Mouse (Mus musculus) embryonic facial prominence, embryonic 15.5 days (tissue): ENCODE results near the gene Zfp853. TPM values are rescaled to one million over a fixed set of nuclear protein-coding genes. Genes with fewer than 3 reads are reported as not detected.

ENCODE experiments used
- ATAC-seq: fragments of 200-750 bp; cut with Nextera tagmentation; 2 replicates; pipeline ENCODE4 v1.8.0; 2017; ENCODE audit warnings: low read depth, moderate TSS enrichment; ENCODE audit not compliant: insufficient number of reproducible peaks, low FRiP score, low TSS enrichment
- H3K27ac ChIP-seq: fragments of 300-500 bp; sonication (generic); replicated peaks from 2 replicates; pipeline ENCODE4 v1.5.1; 2015; ENCODE audit warnings: mild to moderate bottlenecking, inconsistent platforms
- H3K27me3 ChIP-seq: fragments of 300-500 bp; sonication (generic); 2 replicates; pipeline ENCODE4 v1.6.1; 2015; ENCODE audit warnings: inconsistent platforms
- H3K36me3 ChIP-seq: fragments of 300-500 bp; sonication (generic); 2 replicates; pipeline ENCODE4 v1.6.1; 2015; ENCODE audit warnings: mild to moderate bottlenecking, inconsistent platforms
- H3K4me1 ChIP-seq: fragments of 300-500 bp; sonication (generic); 2 replicates; pipeline ENCODE4 v1.6.1; 2015; ENCODE audit warnings: inconsistent platforms
- H3K4me2 ChIP-seq: fragments of 300-500 bp; sonication (generic); replicated peaks from 2 replicates; pipeline ENCODE4 v1.6.1; 2015; ENCODE audit warnings: mild to moderate bottlenecking, inconsistent platforms
- H3K4me3 ChIP-seq: fragments of 300-500 bp; sonication (generic); replicated peaks from 2 replicates; pipeline ENCODE4 v1.5.1; 2015; ENCODE audit warnings: mild to moderate bottlenecking, inconsistent platforms
- H3K9ac ChIP-seq: fragments of 300-500 bp; sonication (generic); 2 replicates; pipeline ENCODE4 v1.6.1; 2015; ENCODE audit warnings: inconsistent platforms
- H3K9me3 ChIP-seq: fragments of 300-500 bp; sonication (generic); replicated peaks from 2 replicates; pipeline ENCODE4 v1.6.1; 2016; ENCODE audit warnings: inconsistent platforms
- WGBS: fragments of 180-500 bp; shearing (Covaris S2); methylation state at CpG from one replicate; pipeline ENCODE4 v1.1.7; 2015; 5-methylcytosine and 5-hydroxymethylcytosine counted together
- polyA plus RNA-seq: library from polyadenylated mRNA; unstranded; fragments of >200 nt; fragmentation: Nextera tagmentation; extraction: Ambion mirVana; gene quantifications from 2 replicates; pipeline ENCODE4 v1.2.1, GENCODE M21; 2015

The Zfp853 gene
- polyA plus RNA-seq: 0.29 and 0.32 TPM in 2 replicates

DNA sequence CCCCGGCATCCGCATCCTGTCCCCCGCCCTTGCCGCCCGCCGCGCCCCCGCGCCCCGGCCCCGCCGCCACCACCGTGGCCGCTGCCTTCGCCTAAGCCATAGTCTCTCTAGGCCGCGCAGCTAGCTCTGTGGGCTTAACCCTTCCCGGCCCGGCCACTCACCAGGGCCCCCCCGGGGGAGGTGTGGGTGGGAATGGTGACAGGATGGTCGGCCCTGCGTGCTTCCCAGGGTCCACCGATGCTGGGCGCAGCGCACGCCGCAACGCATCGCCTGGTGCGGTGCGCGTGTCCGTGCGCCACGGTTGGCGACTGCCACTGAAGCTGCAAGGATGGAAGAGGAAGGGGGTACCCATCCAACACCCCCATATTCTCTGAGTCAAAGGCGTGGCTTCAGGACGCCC lies at the start of gene Zfp853:
Gene Zfp853, minus strand, starts transcription at position 220 of the 400 bp plus-strand sequence.
- Histone ChIP-seq H3K4me3 (peak within 1 kb of the TSS; percentile 55), H3K9ac (peak within 1 kb of the TSS; percentile 29), H3K27me3 (peaks cover 63% of the 10 kb centered on the region), H3K36me3 (no peaks in the 10 kb centered on the region), H3K4me1 (peaks cover 24% of the 10 kb centered on the region), H3K9me3 (no peaks in the 10 kb centered on the region), H3K27ac (no peak within 1 kb of the TSS), H3K4me2 (peak within 1 kb of the TSS; percentile 82)
- under 1% methylated on average over 37 of the region's 38 CpGs for WGBS
- peak; percentile 15; the same call in 1 of the 2 replicates for ATAC-seq

- Histone ChIP-seq H3K36me3 (no peaks in the 10 kb centered on the region), H3K4me3 (no peak overlapping the region), H3K9me3 (no peaks in the 10 kb centered on the region), H3K27me3 (no peaks in the 10 kb centered on the region), H3K9ac (no peak overlapping the region), H3K4me2 (no peak overlapping the region), H3K4me1 (no peaks in the 10 kb centered on the region), H3K27ac (no peak overlapping the region)
- ATAC-seq: no peak
- 43% methylated on average over 6 of the region's 6 CpGs for WGBS
Measured at GRCm38 (mm10) chr5:143339603-143340002, 46.2 kb upstream of the Zfp853 start.

DNA sequence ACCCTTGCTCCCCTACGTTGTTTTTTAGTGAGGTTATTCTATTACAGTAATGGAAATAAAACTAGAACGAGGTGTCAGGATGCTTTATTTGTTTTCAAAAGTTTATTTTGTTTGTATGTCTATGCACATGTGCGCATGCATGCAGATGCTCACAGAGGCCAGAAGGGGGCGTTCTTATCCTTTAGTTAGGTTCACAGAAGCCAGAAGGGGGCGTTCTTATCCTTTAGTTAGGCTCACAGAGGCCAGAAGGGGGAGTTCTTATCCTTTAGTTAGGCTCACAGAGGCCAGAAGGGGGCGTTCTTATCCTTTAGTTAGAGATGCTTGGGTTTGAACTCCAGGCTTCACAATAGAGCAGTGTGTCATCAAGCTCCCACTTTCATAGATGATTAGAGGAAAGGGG lies 43.1 kb upstream of the Zfp853 start:
- Histone ChIP-seq H3K4me1 (no peaks in the 10 kb centered on the region), H3K36me3 (no peaks in the 10 kb centered on the region), H3K4me3 (no peak overlapping the region), H3K4me2 (no peak overlapping the region), H3K27ac (no peak overlapping the region), H3K9ac (no peak overlapping the region), H3K9me3 (no peaks in the 10 kb centered on the region), H3K27me3 (no peaks in the 10 kb centered on the region)
- no peak for ATAC-seq
- 60% methylated on average over 6 of the region's 6 CpGs for WGBS

GRCm38 (mm10) chr5:143335089-143335460 lies 41.7 kb upstream of the Zfp853 start:
- Histone ChIP-seq H3K4me2 (no peak overlapping the region), H3K9me3 (no peaks in the 10 kb centered on the region), H3K27ac (no peak overlapping the region), H3K36me3 (no peaks in the 10 kb centered on the region), H3K4me1 (peaks cover 2% of the 10 kb centered on the region; the same call in 1 of the 2 replicates), H3K9ac (no peak overlapping the region), H3K27me3 (no peaks in the 10 kb centered on the region), H3K4me3 (no peak overlapping the region)
- 78% methylated on average over 7 of the region's 7 CpGs for WGBS
- no peak for ATAC-seq

DNA sequence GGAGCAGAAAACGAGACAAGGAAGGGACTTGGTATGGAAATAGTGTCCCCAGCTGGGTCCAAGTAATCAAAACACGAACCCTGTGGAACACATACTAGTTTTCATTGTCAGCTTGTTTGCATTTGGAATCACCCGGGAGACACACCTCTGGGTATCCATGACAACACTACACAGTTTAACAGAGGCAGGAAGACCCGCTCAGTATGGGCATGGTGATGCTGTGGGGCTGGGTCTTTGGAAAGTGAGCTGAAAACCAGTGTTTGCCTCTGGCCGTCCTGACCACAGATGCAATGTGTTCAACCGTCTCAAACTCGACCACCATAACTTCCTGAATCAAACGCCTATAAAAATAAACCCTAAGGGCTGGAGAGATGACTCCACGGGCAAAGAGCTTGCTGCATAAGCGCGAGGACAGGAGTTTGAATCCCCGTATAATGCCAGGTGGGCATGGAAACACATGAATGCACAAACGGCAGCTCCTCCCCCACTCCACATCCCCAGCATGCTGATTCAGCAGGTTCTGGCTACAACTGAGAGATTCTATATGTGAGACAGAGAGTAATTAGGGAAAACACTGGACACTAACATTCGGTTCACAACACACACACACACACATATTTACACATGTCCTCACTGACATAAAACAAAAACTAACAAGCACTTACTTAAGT lies 41.1 kb upstream of the Zfp853 start:
- no peak for ATAC-seq
- no peaks in the 10 kb centered on the region for H3K9me3 ChIP-seq
- 59% methylated on average over 14 of the region's 14 CpGs for WGBS
- H3K4me2 ChIP-seq: 0 out of 2 replicates have a peak overlapping the region, but pooled peaks have one; percentile 27
- H3K4me1 ChIP-seq: peaks cover 6% of the 10 kb centered on the region; the same call in 1 of the 2 replicates
- no peaks in the 10 kb centered on the region for H3K27me3 ChIP-seq
- no peak overlapping the region for H3K9ac ChIP-seq
- H3K36me3 ChIP-seq: no peaks in the 10 kb centered on the region
- H3K4me3 ChIP-seq: no peak overlapping the region
- H3K27ac ChIP-seq: no peak overlapping the region

DNA sequence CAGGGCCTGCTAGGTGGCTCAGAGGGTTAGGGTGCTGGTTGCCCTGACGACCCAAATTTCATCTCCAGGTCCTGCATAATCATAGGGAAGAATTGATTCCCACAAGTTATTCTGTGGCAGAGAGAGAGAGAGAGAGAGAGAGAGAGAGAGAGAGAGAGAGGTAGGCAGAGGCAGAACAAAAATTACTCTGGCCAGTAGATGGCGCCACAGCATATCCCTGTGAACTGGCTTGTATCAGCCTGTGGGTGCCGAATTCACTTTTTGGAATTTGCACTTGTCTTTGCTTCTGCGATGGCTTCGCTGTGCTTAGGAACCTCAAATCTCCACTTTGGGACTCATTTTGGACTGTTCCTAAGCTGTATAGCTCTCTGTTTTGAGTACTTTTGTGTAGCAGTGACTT lies 40.4 kb upstream of the Zfp853 start:
- H3K36me3 ChIP-seq: no peaks in the 10 kb centered on the region
- peaks cover 6% of the 10 kb centered on the region; the same call in 1 of the 2 replicates for H3K4me1 ChIP-seq
- no peak overlapping the region for H3K4me3 ChIP-seq
- H3K27me3 ChIP-seq: no peaks in the 10 kb centered on the region
- ATAC-seq: no peak
- H3K4me2 ChIP-seq: 0 out of 2 replicates have a peak overlapping the region, but pooled peaks have one; percentile 27
- H3K27ac ChIP-seq: no peak overlapping the region
- H3K9me3 ChIP-seq: no peaks in the 10 kb centered on the region
- no peak overlapping the region for H3K9ac ChIP-seq
- 13% methylated on average over 5 of the region's 5 CpGs for WGBS

GRCm38 (mm10) chr5:143328690-143329495 lies 35.5 kb upstream of the Zfp853 start, which contains the start of gene Zdhhc4:
Zdhhc4 (minus strand) TSS chr5:143329256.
- ATAC-seq: peak; percentile 74; the same call in 1 of the 2 replicates
- Histone ChIP-seq H3K4me2 (peak within 1 kb of the TSS; percentile 88), H3K27me3 (no peaks in the 10 kb centered on the region), H3K4me3 (peak within 1 kb of the TSS; percentile 96), H3K9ac (peak within 1 kb of the TSS; percentile 88), H3K27ac (peak within 1 kb of the TSS; percentile 86), H3K9me3 (no peaks in the 10 kb centered on the region), H3K4me1 (peaks cover 20% of the 10 kb centered on the region), H3K36me3 (peaks cover 23% of the 10 kb centered on the region)
- WGBS: under 1% methylated on average over 57 of the region's 57 CpGs

DNA sequence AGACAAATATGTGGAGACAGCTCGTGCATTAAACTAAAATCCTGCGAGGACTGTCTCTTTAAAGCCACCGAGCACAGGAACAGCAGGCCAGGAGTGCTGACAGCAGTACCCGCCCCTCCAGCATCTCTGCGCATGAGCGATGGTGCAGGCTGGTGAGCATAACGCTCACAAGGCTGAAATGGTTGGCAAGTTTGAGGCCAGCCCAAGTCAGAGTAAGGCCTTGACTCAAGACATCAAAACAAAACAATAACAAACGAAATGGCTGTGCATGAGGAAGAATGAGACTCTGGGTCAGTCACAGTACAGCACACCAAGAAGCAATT lies 23.8 kb upstream of the Zfp853 start:
- Histone ChIP-seq H3K36me3 (peaks cover 67% of the 10 kb centered on the region), H3K4me3 (no peak overlapping the region), H3K27me3 (no peaks in the 10 kb centered on the region), H3K9ac (no peak overlapping the region), H3K4me1 (peaks cover 16% of the 10 kb centered on the region), H3K4me2 (no peak overlapping the region), H3K27ac (no peak overlapping the region), H3K9me3 (no peaks in the 10 kb centered on the region)
- ATAC-seq: no peak
- 86% methylated on average over 8 of the region's 8 CpGs for WGBS

DNA sequence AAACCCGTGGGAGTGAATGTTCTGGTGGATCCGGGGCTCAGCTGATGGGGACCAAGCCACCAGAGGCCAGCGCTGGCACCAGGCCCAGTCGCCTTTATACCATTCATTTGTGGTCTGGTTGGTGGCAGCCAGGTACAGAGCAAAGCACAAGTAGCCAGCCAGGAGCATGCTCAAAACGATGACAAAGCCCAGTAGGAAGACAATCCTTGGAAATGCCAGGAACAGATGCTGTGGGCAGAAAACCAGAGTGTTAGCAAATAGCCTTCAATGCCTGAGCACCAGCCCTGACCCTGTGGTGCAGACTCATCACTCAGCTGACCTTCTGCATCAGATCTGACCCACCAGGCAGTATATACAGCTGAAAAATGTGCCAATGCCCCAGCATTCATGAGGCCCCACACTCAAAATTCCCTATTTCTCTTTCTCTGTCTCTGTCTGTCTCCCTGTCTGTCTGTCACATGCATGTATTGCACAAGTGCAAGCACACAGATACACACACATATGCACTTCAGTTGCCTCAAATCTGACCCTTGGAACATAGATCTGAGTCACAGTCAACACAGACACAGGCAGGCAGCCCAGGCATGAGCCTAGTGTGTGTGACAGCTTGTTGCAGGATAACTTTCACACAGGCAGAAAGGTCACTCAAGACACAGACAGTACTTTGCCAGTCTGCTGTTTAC lies 23.3 kb upstream of the Zfp853 start:
- H3K9ac ChIP-seq: no peak overlapping the region
- H3K27me3 ChIP-seq: no peaks in the 10 kb centered on the region
- 88% methylated on average over 5 of the region's 5 CpGs for WGBS
- H3K36me3 ChIP-seq: peaks cover 66% of the 10 kb centered on the region
- no peak overlapping the region for H3K27ac ChIP-seq
- H3K4me1 ChIP-seq: peaks cover 16% of the 10 kb centered on the region
- H3K9me3 ChIP-seq: no peaks in the 10 kb centered on the region
- ATAC-seq: no peak
- H3K4me3 ChIP-seq: no peak overlapping the region
- H3K4me2 ChIP-seq: no peak overlapping the region

- H3K4me3 ChIP-seq: peak overlapping the region; percentile 91
- no peak overlapping the region; the same call in 1 of the 2 replicates for H3K9ac ChIP-seq
- peaks cover 16% of the 10 kb centered on the region for H3K4me1 ChIP-seq
- 12% methylated on average over 8 of the region's 8 CpGs for WGBS
- ATAC-seq: no peak
- no peak overlapping the region for H3K27ac ChIP-seq
- H3K9me3 ChIP-seq: no peaks in the 10 kb centered on the region
- peak overlapping the region; percentile 50 for H3K4me2 ChIP-seq
- no peaks in the 10 kb centered on the region for H3K27me3 ChIP-seq
- H3K36me3 ChIP-seq: peaks cover 66% of the 10 kb centered on the region
Measured at GRCm38 (mm10) chr5:143315514-143315888, 22.1 kb upstream of the Zfp853 start.
